Mouse (Mus musculus): ENCODE measurements at regions not wholly inside any gene's neighbourhood (a gene's known extent, or its start where the extent isn't known, plus 50 kb on each side); places are given as distances from the start of the nearest gene placed in this dataset.
A peak's percentile ranks its signal among the peaks of the same experiment; 100 is the strongest.
"Not testable (repeated sequence)": the region's sequence is repeated elsewhere in the genome, so short reads cannot be mapped to it uniquely, and the experiment has no call there.

DNA sequence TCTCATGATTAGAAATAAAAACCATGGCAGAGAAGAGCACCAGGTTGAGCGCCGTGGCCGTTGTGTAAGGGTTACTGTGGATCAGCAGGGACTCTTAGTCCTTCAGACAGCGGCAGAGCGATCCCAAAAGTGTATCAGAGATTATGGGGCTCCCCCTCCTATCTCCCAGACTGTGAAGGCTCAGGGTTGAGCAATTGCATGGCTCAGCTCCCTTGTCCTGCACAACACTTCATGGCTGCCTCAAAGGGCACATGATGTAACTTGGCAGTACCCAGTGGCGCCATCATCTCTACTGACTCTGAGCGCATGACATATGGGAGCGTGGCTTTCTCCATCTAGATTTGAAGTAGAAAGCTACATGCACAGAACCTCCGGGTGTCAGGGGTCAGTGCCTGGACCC is 108.3 kb downstream of the Tcp10c start:
- 68% methylated on average over 2 of the region's 9 CpGs for WGBS

DNA sequence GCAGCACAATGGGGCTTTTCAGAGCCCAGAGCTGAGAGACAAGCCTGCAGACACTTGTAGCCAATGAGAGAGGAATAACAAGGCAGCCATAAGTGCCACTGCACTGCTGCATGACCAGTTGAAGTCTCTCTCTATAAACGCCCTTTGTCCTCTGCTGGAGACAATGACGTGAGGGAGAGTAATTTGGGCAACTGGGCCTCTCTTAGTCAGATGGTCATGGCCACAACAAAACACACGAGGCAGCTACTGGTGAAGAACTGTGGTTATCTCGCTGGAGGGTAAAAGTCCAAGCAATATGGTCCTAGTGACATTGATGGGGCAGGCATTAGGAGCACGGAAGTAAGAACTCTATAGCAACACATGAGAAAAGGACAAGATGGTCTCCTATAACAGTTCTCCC is 111.5 kb downstream of the Tcp10c start:
- WGBS: 48% methylated on average over 4 of the region's 5 CpGs
- not testable (repeated sequence) for ATAC-seq (ENCODE audit: insufficient number of reproducible peaks, insufficient read depth, low FRiP score, low read depth); H3K27me3 ChIP-seq (ENCODE audit: control insufficient read depth, insufficient read depth, low read length)

More for the DNA sequence above, 108.3 kb downstream of the Tcp10c start:
- not testable (repeated sequence) for H3K36me3 ChIP-seq (ENCODE audit: control insufficient read depth, insufficient read depth, low read length); H3K9ac ChIP-seq (replicated peaks; ENCODE audit: low read depth, low read length); H3K4me3 ChIP-seq (ENCODE audit: low read depth, low read length); H3K4me2 ChIP-seq (replicated peaks; ENCODE audit: low read depth, low read length); H3K9me3 ChIP-seq (ENCODE audit: control insufficient read depth, low read depth, low read length); H3K27me3 ChIP-seq (ENCODE audit: control insufficient read depth, insufficient read depth, low read length); H3K4me1 ChIP-seq (ENCODE audit: control insufficient read depth, insufficient read depth, low read length); ATAC-seq (ENCODE audit: insufficient number of reproducible peaks, insufficient read depth, low FRiP score, low read depth); H3K27ac ChIP-seq (ENCODE audit: low read length)

DNA sequence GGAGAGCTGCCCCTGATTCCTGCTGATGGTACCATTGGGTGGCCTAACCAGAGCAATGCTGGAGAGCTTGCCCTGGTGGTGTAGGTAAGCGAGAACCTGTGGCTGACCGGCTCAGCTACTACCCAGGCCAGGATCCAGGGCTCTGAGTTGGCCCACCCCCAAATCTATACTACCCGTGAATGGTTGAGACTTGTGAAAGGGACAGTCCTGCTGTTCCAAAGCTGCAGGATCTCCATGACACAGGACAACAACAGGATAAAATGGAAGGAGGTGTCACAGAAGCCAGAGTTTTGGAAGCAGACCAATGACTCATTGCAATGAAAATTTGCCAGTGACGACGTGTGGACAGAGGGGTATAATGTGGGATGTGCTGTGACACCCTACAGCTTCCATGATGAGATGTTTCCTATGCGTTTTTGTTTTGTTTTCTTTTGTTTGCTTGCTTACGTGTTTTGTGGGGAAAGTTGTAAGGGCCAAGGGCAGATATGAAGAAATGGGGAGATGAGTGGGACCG is 115.6 kb downstream of the Tcp10c start:
- ATAC-seq (ENCODE audit: insufficient number of reproducible peaks, insufficient read depth, low FRiP score, low read depth); H3K9ac ChIP-seq (replicated peaks; ENCODE audit: low read depth, low read length); H3K4me2 ChIP-seq (replicated peaks; ENCODE audit: low read depth, low read length); H3K36me3 ChIP-seq (ENCODE audit: control insufficient read depth, insufficient read depth, low read length); H3K4me3 ChIP-seq (ENCODE audit: low read depth, low read length); H3K4me1 ChIP-seq (ENCODE audit: control insufficient read depth, insufficient read depth, low read length); H3K9me3 ChIP-seq (ENCODE audit: control insufficient read depth, low read depth, low read length); H3K27me3 ChIP-seq (ENCODE audit: control insufficient read depth, insufficient read depth, low read length); H3K27ac ChIP-seq (ENCODE audit: low read length): not testable (repeated sequence)
- WGBS: 80% methylated on average over 8 of the region's 8 CpGs

More for the DNA sequence above, 111.5 kb downstream of the Tcp10c start:
- not testable (repeated sequence) for H3K9me3 ChIP-seq (ENCODE audit: control insufficient read depth, low read depth, low read length); H3K9ac ChIP-seq (replicated peaks; ENCODE audit: low read depth, low read length); H3K36me3 ChIP-seq (ENCODE audit: control insufficient read depth, insufficient read depth, low read length); H3K4me3 ChIP-seq (ENCODE audit: low read depth, low read length); H3K4me1 ChIP-seq (ENCODE audit: control insufficient read depth, insufficient read depth, low read length); H3K4me2 ChIP-seq (replicated peaks; ENCODE audit: low read depth, low read length); H3K27ac ChIP-seq (ENCODE audit: low read length)

DNA sequence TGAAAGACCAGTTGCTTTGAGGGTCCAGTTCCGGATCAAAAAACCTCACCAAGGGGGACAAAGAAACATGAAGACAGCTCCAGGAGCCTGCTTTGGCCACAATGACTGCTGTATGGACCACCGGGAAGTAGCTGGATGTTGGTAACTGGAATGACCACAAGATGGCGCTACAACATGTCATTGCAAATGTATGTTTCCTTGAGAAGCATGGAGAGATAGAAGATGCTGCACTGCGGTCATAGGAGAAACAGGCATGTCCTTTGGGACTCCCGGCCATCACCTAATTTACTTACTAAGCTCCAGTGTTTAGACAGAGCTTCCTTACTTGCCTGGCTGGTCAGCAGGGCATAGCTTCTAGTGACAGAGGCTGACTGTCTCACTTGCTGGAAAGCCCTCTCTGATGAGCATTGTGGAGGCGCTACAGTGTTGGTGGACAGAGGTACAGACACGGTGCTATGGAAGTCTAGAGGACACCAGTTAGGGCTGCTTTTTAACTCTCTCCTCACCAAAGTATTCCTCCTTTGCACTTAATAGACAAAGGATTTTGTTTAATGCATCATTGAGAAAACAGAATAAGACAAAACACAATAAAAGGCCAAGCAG is 118.2 kb downstream of the Tcp10c start:
- no peak for ATAC-seq (ENCODE audit: insufficient number of reproducible peaks, insufficient read depth, low FRiP score, low read depth)
- H3K9me3 ChIP-seq (ENCODE audit: control insufficient read depth, low read depth, low read length): no peaks in the 10 kb centered on the region
- H3K4me2 ChIP-seq (replicated peaks; ENCODE audit: low read depth, low read length): no peak overlapping the region
- H3K4me1 ChIP-seq (ENCODE audit: control insufficient read depth, insufficient read depth, low read length): no peaks in the 10 kb centered on the region
- H3K27ac ChIP-seq (ENCODE audit: low read length): no peak overlapping the region
- WGBS: 20% methylated on average over 7 of the region's 7 CpGs
- no peaks in the 10 kb centered on the region for H3K36me3 ChIP-seq (ENCODE audit: control insufficient read depth, insufficient read depth, low read length)
- H3K9ac ChIP-seq (replicated peaks; ENCODE audit: low read depth, low read length): no peak overlapping the region
- H3K4me3 ChIP-seq (ENCODE audit: low read depth, low read length): no peak overlapping the region
- no peaks in the 10 kb centered on the region for H3K27me3 ChIP-seq (ENCODE audit: control insufficient read depth, insufficient read depth, low read length)

DNA sequence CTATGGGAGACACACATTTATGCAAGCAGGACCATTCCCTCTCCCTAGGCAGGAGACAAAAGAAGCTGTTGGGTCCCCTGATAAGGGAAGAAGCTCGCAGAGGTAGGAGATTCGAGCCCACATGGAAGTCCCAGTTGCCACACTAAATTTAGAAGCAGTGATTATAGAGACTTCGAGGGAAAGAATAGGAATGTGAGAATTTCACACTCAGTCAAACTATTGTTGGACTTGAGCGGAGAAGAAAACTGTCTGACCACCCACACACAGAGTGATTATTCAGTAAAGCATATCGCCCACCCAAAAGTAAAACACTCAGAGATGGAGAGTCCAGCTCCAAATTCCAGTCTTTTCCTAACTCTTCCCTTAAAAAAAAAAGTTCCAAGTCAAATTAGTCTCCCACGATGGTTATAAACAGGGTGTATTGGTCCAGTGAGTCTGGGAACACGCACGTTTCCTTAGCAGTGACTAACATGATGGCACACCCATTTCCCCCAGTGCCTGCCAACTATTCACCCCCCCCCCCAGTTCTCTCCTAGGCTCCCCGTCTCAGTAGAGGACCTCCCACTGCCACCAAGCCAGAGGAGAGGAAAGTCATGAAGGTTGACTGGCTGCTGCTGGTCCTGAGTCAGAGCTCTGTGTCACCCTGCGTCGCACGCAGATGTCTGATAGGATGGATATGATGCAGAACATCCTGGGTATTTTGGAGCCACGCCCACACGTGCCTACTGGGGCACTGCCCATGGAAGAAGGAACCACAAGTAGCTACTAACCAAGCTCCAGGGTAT is 120.1 kb downstream of the Tcp10c start:
- Histone ChIP-seq H3K27ac (ENCODE audit: low read length) (no peak overlapping the region), H3K4me3 (ENCODE audit: low read depth, low read length) (no peak overlapping the region), H3K4me1 (ENCODE audit: control insufficient read depth, insufficient read depth, low read length) (0 out of 2 replicates have a peak, but pooled peaks cover 4% of the 10 kb centered on the region), H3K36me3 (ENCODE audit: control insufficient read depth, insufficient read depth, low read length) (no peaks in the 10 kb centered on the region), H3K27me3 (ENCODE audit: control insufficient read depth, insufficient read depth, low read length) (no peaks in the 10 kb centered on the region), H3K4me2 (replicated peaks; ENCODE audit: low read depth, low read length) (no peak overlapping the region), H3K9ac (replicated peaks; ENCODE audit: low read depth, low read length) (no peak overlapping the region), H3K9me3 (ENCODE audit: control insufficient read depth, low read depth, low read length) (no peaks in the 10 kb centered on the region)
- no peak for ATAC-seq (ENCODE audit: insufficient number of reproducible peaks, insufficient read depth, low FRiP score, low read depth)
- WGBS: 65% methylated on average over 14 of the region's 14 CpGs

DNA sequence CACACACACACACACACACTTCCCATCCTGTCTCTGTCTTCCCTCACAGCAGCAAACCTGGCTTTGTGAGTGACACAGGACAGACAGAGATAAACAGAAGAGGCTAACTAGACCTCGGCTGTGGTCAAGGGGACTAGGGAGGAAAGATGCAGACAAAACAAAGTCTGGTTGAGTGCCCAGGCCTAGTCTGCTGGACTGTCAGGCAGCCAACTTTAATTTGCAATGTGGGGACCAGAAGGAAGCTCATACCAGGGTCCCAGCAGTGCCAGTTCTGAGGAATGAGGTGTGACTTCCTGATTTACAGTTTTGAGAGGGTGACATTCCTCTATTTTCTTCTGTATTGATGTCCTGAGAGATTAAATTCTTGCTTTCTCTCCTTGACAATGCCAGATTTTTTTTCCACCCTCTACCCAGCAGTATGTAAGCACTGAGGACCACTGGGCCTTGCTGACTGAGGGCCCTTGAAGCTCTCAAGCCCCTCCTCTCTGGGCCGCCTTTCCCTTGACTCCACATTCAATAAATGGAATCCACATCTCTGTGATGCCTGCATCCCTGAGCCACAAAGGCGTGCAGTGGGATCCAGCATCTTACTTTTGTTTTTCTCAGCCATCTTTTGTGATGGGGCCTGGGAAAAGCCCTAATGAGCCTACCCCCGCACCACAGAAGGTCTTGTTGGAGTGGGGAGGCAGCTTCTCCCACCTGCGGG is 124.6 kb downstream of the Tcp10c start:
- Histone ChIP-seq H3K27me3 (ENCODE audit: control insufficient read depth, insufficient read depth, low read length) (no peaks in the 10 kb centered on the region), H3K27ac (ENCODE audit: low read length) (no peak overlapping the region), H3K4me2 (replicated peaks; ENCODE audit: low read depth, low read length) (no peak overlapping the region), H3K4me3 (ENCODE audit: low read depth, low read length) (no peak overlapping the region), H3K9me3 (ENCODE audit: control insufficient read depth, low read depth, low read length) (no peaks in the 10 kb centered on the region), H3K9ac (replicated peaks; ENCODE audit: low read depth, low read length) (no peak overlapping the region), H3K36me3 (ENCODE audit: control insufficient read depth, insufficient read depth, low read length) (no peaks in the 10 kb centered on the region), H3K4me1 (ENCODE audit: control insufficient read depth, insufficient read depth, low read length) (0 out of 2 replicates have a peak, but pooled peaks cover 4% of the 10 kb centered on the region)
- 40% methylated on average over 5 of the region's 5 CpGs for WGBS
- ATAC-seq (ENCODE audit: insufficient number of reproducible peaks, insufficient read depth, low FRiP score, low read depth): no peak

DNA sequence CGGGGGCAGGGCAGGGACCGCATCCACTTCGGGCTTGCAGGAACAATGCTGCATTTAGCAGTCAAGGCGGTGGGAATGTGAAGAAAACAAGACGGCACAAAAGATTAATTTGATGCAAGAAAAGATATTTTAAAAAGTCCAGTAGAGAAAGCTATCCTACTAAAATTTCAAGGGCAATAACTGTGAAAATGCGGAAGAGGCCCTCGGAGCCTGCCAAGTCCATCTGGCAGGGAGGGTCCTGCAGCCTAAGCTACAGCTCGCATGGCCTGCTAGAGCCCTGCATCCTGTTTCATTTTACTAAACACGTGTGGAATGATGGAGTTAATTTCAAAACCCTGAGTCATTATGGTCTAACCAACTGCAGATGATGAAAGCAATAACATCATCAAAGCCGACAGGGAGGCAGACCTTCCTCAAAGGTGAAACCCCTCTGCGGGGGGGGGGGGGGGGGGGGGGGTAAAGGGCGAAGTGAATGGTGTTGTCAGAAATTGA is 125.2 kb downstream of the Tcp10c start:
- no peak overlapping the region for H3K27ac ChIP-seq (ENCODE audit: low read length)
- 0 out of 2 replicates have a peak, but pooled peaks cover 4% of the 10 kb centered on the region for H3K4me1 ChIP-seq (ENCODE audit: control insufficient read depth, insufficient read depth, low read length)
- 24% methylated on average over 11 of the region's 12 CpGs for WGBS
- no peaks in the 10 kb centered on the region for H3K9me3 ChIP-seq (ENCODE audit: control insufficient read depth, low read depth, low read length)
- ATAC-seq (ENCODE audit: insufficient number of reproducible peaks, insufficient read depth, low FRiP score, low read depth): peak; percentile 65; the same call in 1 of the 2 replicates
- no peak overlapping the region for H3K4me2 ChIP-seq (replicated peaks; ENCODE audit: low read depth, low read length)
- no peak overlapping the region for H3K4me3 ChIP-seq (ENCODE audit: low read depth, low read length)
- no peak overlapping the region for H3K9ac ChIP-seq (replicated peaks; ENCODE audit: low read depth, low read length)
- H3K36me3 ChIP-seq (ENCODE audit: control insufficient read depth, insufficient read depth, low read length): no peaks in the 10 kb centered on the region
- H3K27me3 ChIP-seq (ENCODE audit: control insufficient read depth, insufficient read depth, low read length): no peaks in the 10 kb centered on the region

DNA sequence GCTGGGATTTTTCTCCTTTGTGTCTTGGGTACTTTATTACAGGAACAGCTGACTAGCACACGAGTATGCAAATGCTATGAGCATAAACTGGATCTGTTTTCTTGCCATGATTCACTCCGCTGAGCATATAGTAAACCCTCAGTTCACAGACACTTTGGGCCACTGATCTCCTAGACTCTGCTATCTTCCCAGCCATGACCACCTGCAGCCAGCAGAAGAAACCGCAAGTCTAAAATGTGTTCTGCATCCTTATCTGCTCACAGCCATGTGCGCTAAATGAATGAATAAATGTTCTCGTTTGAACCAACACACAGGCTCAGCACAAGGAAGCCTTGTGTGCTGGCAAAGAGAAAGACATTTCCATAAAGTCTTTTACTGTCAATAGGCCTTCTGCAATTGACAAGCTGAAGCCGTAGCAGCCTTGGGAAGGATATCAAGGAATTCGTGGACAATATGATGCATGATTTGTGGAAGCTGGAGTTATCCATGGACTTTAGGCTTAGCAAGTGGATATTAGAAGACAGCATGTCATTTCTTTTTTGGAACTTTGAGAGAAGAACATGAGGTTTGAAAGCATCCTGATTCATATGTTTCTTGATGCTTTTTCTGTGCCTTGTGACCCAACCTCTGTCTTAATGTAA is 127.2 kb downstream of the Tcp10c start:
- Histone ChIP-seq H3K9me3 (ENCODE audit: control insufficient read depth, low read depth, low read length) (no peaks in the 10 kb centered on the region), H3K9ac (replicated peaks; ENCODE audit: low read depth, low read length) (no peak overlapping the region), H3K4me3 (ENCODE audit: low read depth, low read length) (no peak overlapping the region), H3K36me3 (ENCODE audit: control insufficient read depth, insufficient read depth, low read length) (no peaks in the 10 kb centered on the region), H3K27me3 (ENCODE audit: control insufficient read depth, insufficient read depth, low read length) (no peaks in the 10 kb centered on the region), H3K4me2 (replicated peaks; ENCODE audit: low read depth, low read length) (no peak overlapping the region), H3K4me1 (ENCODE audit: control insufficient read depth, insufficient read depth, low read length) (0 out of 2 replicates have a peak, but pooled peaks cover 4% of the 10 kb centered on the region), H3K27ac (ENCODE audit: low read length) (no peak overlapping the region)
- 85% methylated on average over 7 of the region's 7 CpGs for WGBS
- no peak for ATAC-seq (ENCODE audit: insufficient number of reproducible peaks, insufficient read depth, low FRiP score, low read depth)
